Mouse (Mus musculus): ENCODE results near the gene Ifna13. TPM values are rescaled to one million over a fixed set of nuclear protein-coding genes. Genes with fewer than 3 reads are reported as not detected.

Gene Ifna13
- polyA plus RNA-seq (2012; rRNA removed) = not detected in 2 replicates

- Histone ChIP-seq H3K4me3 (ENCODE audit: extremely low read depth, insufficient read depth, insufficient read length) (no peak within 1 kb of the TSS), H3K4me1 (ENCODE audit: control insufficient read depth, insufficient read depth, insufficient read length) (no peaks in the 10 kb centered on the region; the same call in 1 of the 2 replicates), H3K27ac (ENCODE audit: insufficient read depth, low read length) (no peak within 1 kb of the TSS), H3K27me3 (ENCODE audit: control insufficient read depth, insufficient read depth, low read length) (no peaks in the 10 kb centered on the region), H3K36me3 (ENCODE audit: control insufficient read depth, insufficient read depth, low read length) (no peaks in the 10 kb centered on the region)
- WGBS = 13% methylated on average over 2 of the region's 2 CpGs
- no peak for DNase-seq (ENCODE audit: low read depth in 1 of 2, low spot score in 2 of 2)
- TF ChIP-seq CTCF (IDR thresholded peaks at IDR 0.05; ENCODE audit: extremely low read depth, insufficient read depth, insufficient read length, insufficient replicate concordance) = no peak
- TF ChIP-seq POLR2A (IDR thresholded peaks at IDR 0.05; ENCODE audit: low read depth, low read length) = no peak
Observed at GRCm38 (mm10) chr4:88644359-88644758, at the start of gene Ifna13. Ifna13 (minus strand) TSS chr4:88644459.

DNA sequence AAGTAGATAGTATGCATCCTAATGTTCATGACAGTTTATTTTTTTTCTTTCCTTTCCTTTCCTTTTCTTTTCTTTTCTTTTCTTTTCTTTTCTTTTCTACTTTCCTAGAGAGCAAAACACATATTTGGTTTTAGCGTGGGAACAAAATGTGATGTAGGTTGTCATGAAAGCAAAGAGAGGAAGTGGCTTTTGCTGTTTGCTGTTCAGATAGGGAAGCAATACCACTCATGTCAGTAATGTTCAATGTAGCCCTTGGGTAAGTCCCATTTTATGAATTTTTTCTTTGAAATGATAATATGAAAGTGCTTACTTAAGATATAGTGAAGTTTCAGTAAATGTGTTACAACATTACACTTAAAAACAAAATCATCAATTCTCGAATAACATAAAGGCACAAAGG is 49.1 kb upstream of the Ifna13 start:
- DNase-seq (ENCODE audit: low read depth in 1 of 2, low spot score in 2 of 2) = no peak
- WGBS = 21% methylated on average over 2 of the region's 2 CpGs
- TF ChIP-seq CTCF (IDR thresholded peaks at IDR 0.05; ENCODE audit: extremely low read depth, insufficient read depth, insufficient read length, insufficient replicate concordance) (no peak), POLR2A (IDR thresholded peaks at IDR 0.05; ENCODE audit: low read depth, low read length) (no peak)
- no peaks in the 10 kb centered on the region for H3K4me1 ChIP-seq (ENCODE audit: control insufficient read depth, insufficient read depth, insufficient read length)
- H3K27ac ChIP-seq (ENCODE audit: insufficient read depth, low read length) = no peak overlapping the region
- no peaks in the 10 kb centered on the region for H3K36me3 ChIP-seq (ENCODE audit: control insufficient read depth, insufficient read depth, low read length)
- no peak overlapping the region for H3K4me3 ChIP-seq (ENCODE audit: extremely low read depth, insufficient read depth, insufficient read length)
- H3K27me3 ChIP-seq (ENCODE audit: control insufficient read depth, insufficient read depth, low read length) = peaks cover 1% of the 10 kb centered on the region; the same call in 1 of the 2 replicates

DNA sequence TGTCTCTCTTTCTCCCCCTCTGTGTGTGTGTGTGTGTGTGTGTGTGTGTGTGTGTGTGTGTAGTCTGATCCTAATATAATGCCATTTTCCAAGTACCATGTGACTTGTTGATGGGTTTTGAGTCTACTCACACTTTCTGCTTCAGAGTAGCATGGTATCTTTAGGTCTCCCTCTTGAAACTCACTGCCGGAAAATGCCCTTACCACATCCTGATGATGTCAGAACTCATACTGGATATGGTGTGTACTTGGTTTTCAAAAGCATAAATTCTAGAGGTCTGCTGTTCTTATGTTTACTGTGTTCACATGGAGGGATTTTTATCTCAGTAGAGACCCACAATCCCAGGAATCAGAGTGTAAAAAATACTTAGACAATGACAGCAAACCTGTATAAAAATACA is 48.3 kb upstream of the Ifna13 start:
- no peak overlapping the region for H3K27ac ChIP-seq (ENCODE audit: insufficient read depth, low read length)
- TF ChIP-seq POLR2A (IDR thresholded peaks at IDR 0.05; ENCODE audit: low read depth, low read length) (no peak), CTCF (IDR thresholded peaks at IDR 0.05; ENCODE audit: extremely low read depth, insufficient read depth, insufficient read length, insufficient replicate concordance) (no peak)
- H3K27me3 ChIP-seq (ENCODE audit: control insufficient read depth, insufficient read depth, low read length) = peaks cover 1% of the 10 kb centered on the region; the same call in 1 of the 2 replicates
- H3K36me3 ChIP-seq (ENCODE audit: control insufficient read depth, insufficient read depth, low read length) = no peaks in the 10 kb centered on the region
- H3K4me3 ChIP-seq (ENCODE audit: extremely low read depth, insufficient read depth, insufficient read length) = no peak overlapping the region
- 33% methylated on average over 1 of the region's 1 CpGs for WGBS
- DNase-seq (ENCODE audit: low read depth in 1 of 2, low spot score in 2 of 2) = no peak
- H3K4me1 ChIP-seq (ENCODE audit: control insufficient read depth, insufficient read depth, insufficient read length) = no peaks in the 10 kb centered on the region

DNA sequence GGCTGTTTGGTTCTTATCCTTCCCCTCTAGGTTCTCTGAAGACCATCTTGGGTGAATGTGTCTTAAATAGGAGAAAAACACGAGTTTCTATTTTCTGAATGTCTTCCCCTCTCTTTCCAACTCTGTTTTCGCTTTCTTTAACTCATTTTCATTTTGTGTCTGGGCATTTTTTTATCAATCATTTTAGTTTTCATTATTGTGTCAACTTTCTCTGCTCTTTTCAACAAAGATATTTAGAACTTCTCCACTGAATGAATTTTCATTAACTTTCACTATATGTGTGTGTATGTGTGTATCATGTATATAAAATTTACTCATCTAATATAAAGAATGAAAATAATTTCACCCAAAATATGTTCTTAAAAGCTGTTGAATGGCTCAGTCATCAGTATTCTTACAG is 47.0 kb upstream of the Ifna13 start, which contains the start of gene Ifnab:
Ifnab (minus strand) TSS at position 101 of the 400 bp plus-strand sequence.
- H3K4me1 ChIP-seq (ENCODE audit: control insufficient read depth, insufficient read depth, insufficient read length) = no peaks in the 10 kb centered on the region
- no peaks in the 10 kb centered on the region for H3K36me3 ChIP-seq (ENCODE audit: control insufficient read depth, insufficient read depth, low read length)
- peaks cover 1% of the 10 kb centered on the region; the same call in 1 of the 2 replicates for H3K27me3 ChIP-seq (ENCODE audit: control insufficient read depth, insufficient read depth, low read length)
- no peak within 1 kb of the TSS for H3K27ac ChIP-seq (ENCODE audit: insufficient read depth, low read length)
- no peak for DNase-seq (ENCODE audit: low read depth in 1 of 2, low spot score in 2 of 2)
- WGBS = 79% methylated on average over 2 of the region's 2 CpGs
- TF ChIP-seq CTCF (IDR thresholded peaks at IDR 0.05; ENCODE audit: extremely low read depth, insufficient read depth, insufficient read length, insufficient replicate concordance) = no peak
- TF ChIP-seq POLR2A (IDR thresholded peaks at IDR 0.05; ENCODE audit: low read depth, low read length) = no peak
- no peak within 1 kb of the TSS for H3K4me3 ChIP-seq (ENCODE audit: extremely low read depth, insufficient read depth, insufficient read length)

GRCm38 (mm10) chr4:88683812-88684211 is 39.6 kb upstream of the Ifna13 start, which contains the start of gene Ifna2:
Ifna2 (minus strand) TSS chr4:88683912.
- H3K27me3 ChIP-seq (ENCODE audit: control insufficient read depth, insufficient read depth, low read length) = no peaks in the 10 kb centered on the region
- H3K4me1 ChIP-seq (ENCODE audit: control insufficient read depth, insufficient read depth, insufficient read length) = no peaks in the 10 kb centered on the region
- TF ChIP-seq POLR2A (IDR thresholded peaks at IDR 0.05; ENCODE audit: low read depth, low read length) = no peak
- TF ChIP-seq CTCF (IDR thresholded peaks at IDR 0.05; ENCODE audit: extremely low read depth, insufficient read depth, insufficient read length, insufficient replicate concordance) = no peak
- 73% methylated on average over 1 of the region's 1 CpGs for WGBS
- no peak within 1 kb of the TSS for H3K4me3 ChIP-seq (ENCODE audit: extremely low read depth, insufficient read depth, insufficient read length)
- H3K27ac ChIP-seq (ENCODE audit: insufficient read depth, low read length) = no peak within 1 kb of the TSS
- no peak for DNase-seq (ENCODE audit: low read depth in 1 of 2, low spot score in 2 of 2)
- no peaks in the 10 kb centered on the region for H3K36me3 ChIP-seq (ENCODE audit: control insufficient read depth, insufficient read depth, low read length)

GRCm38 (mm10) chr4:88681353-88681752 is 37.1 kb upstream of the Ifna13 start:
- no peaks in the 10 kb centered on the region for H3K4me1 ChIP-seq (ENCODE audit: control insufficient read depth, insufficient read depth, insufficient read length)
- no peak for DNase-seq (ENCODE audit: low read depth in 1 of 2, low spot score in 2 of 2)
- H3K4me3 ChIP-seq (ENCODE audit: extremely low read depth, insufficient read depth, insufficient read length) = no peak overlapping the region
- no peak overlapping the region for H3K27ac ChIP-seq (ENCODE audit: insufficient read depth, low read length)
- no peaks in the 10 kb centered on the region for H3K36me3 ChIP-seq (ENCODE audit: control insufficient read depth, insufficient read depth, low read length)
- TF ChIP-seq POLR2A (IDR thresholded peaks at IDR 0.05; ENCODE audit: low read depth, low read length) (no peak), CTCF (IDR thresholded peaks at IDR 0.05; ENCODE audit: extremely low read depth, insufficient read depth, insufficient read length, insufficient replicate concordance) (no peak)
- WGBS = 6% methylated on average over 3 of the region's 3 CpGs
- no peaks in the 10 kb centered on the region for H3K27me3 ChIP-seq (ENCODE audit: control insufficient read depth, insufficient read depth, low read length)

- H3K27ac ChIP-seq (ENCODE audit: insufficient read depth, low read length) = no peak overlapping the region
- no peaks in the 10 kb centered on the region for H3K36me3 ChIP-seq (ENCODE audit: control insufficient read depth, insufficient read depth, low read length)
- no peak for TF ChIP-seq POLR2A (IDR thresholded peaks at IDR 0.05; ENCODE audit: low read depth, low read length)
- TF ChIP-seq CTCF (IDR thresholded peaks at IDR 0.05; ENCODE audit: extremely low read depth, insufficient read depth, insufficient read length, insufficient replicate concordance) = no peak
- H3K4me3 ChIP-seq (ENCODE audit: extremely low read depth, insufficient read depth, insufficient read length) = no peak overlapping the region
- DNase-seq (ENCODE audit: low read depth in 1 of 2, low spot score in 2 of 2) = peak in 1 of 2 experiments; percentile 26
- WGBS = 40% methylated on average over 8 of the region's 8 CpGs
- H3K27me3 ChIP-seq (ENCODE audit: control insufficient read depth, insufficient read depth, low read length) = no peaks in the 10 kb centered on the region
- no peaks in the 10 kb centered on the region for H3K4me1 ChIP-seq (ENCODE audit: control insufficient read depth, insufficient read depth, insufficient read length)
Observed at GRCm38 (mm10) chr4:88680362-88680761, 36.1 kb upstream of the Ifna13 start.
